Mouse (Mus musculus) erythroblast, embryonic 14.5 days (primary cell): ENCODE results near the gene S100a16. TPM values are rescaled to one million over a fixed set of nuclear protein-coding genes. Genes with fewer than 3 reads are reported as not detected.

Experiments used
- H3K27me3 ChIP-seq: 2 replicates; pipeline ENCODE4 v1.6.1; 2012; ENCODE audit warnings: inconsistent platforms; ENCODE audit not compliant: control insufficient read depth
- H3K36me3 ChIP-seq: 2 replicates; pipeline ENCODE4 v1.6.1; 2012; ENCODE audit warnings: mild to moderate bottlenecking, inconsistent platforms; ENCODE audit not compliant: control insufficient read depth
- H3K4me1 ChIP-seq: 2 replicates; pipeline ENCODE4 v1.6.1; 2012; ENCODE audit warnings: inconsistent platforms; ENCODE audit not compliant: control insufficient read depth
- H3K4me3 ChIP-seq: replicated peaks from 2 replicates; pipeline ENCODE3; 2012; ENCODE audit warnings: moderate library complexity, mild to moderate bottlenecking, inconsistent platforms
- H3K9me3 ChIP-seq: 2 replicates; pipeline ENCODE4 v1.6.1; 2012; ENCODE audit warnings: low read length, inconsistent platforms, mixed read lengths; ENCODE audit not compliant: control insufficient read depth
- GATA1 ChIP-seq: IDR thresholded peaks from 2 replicates; pipeline ENCODE4 v1.6.1; 2012; ENCODE audit warnings: low read length, inconsistent platforms, mixed read lengths
- TAL1 ChIP-seq: IDR thresholded peaks from 3 replicates; pipeline ENCODE4 v1.6.1; 2012; ENCODE audit warnings: low read length, inconsistent platforms, mixed read lengths
- polyA plus RNA-seq: library from polyadenylated mRNA; stranded (reverse); fragments of >175 nt; gene quantifications from 2 replicates; pipeline ENCODE4 v1.2.3, GENCODE M21; 2012

The S100a16 gene
- polyA plus RNA-seq, 1 experiment: 0.51 TPM

DNA sequence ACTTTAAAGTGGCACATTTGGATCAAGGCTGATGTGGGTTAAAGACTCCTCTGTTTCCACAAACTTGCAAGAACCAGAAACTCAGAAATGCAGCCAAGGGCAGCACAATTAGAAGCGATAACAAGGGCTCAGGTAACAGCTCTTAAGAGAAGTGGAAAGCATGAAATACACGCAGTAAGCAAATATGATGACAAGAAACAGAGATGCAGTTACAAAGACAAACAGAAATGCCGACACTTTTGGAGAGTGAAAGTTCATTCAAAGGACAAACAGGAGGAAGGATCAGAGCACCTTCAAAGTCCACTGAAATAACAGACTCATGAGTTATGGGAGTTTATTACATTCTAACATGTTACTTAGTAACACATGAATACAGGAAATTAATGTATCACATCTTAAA is 30.7 kb upstream of the S100a16 start:
- H3K4me3 ChIP-seq: no peak overlapping the region
- H3K36me3 ChIP-seq: peaks cover 70% of the 10 kb centered on the region
- H3K4me1 ChIP-seq: peaks cover 31% of the 10 kb centered on the region
- H3K9me3 ChIP-seq: no peaks in the 10 kb centered on the region
- TF ChIP-seq TAL1 (no peak), GATA1 (no peak)
- H3K27me3 ChIP-seq: no peaks in the 10 kb centered on the region

DNA sequence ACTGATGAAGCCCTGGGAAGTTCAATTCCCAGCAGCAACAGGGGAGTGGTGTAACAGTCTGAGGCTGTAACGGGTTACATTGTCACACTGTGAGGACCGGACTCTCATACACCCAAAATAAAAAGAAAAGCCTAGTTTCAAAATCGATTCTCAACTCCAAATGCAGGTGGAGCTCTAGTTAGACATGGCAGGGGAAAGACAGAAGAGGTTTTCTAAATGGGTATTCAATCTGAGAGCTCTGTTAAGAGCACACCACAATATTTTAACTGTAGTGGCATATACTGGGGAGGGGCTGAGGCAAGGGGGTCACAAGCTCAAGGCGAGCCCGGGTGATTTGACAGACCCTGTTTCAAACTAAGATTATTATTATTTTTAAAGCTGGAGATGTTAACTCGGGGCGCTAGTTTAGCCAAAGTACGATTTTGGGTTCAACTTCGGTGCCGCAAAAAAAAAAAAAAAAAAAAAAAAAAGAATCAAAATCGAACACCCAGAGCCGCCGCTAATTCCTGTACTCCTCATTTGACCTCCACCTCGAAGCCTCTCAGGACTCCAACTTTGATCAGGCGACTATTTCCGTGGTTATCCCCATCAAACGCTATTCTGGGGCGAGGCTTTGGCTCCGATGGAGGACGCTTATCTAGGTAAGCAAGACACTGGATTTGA is 28.6 kb upstream of the S100a16 start:
- no peak for TF ChIP-seq GATA1
- no peak for TF ChIP-seq TAL1
- Histone ChIP-seq H3K9me3 (no peaks in the 10 kb centered on the region), H3K36me3 (peaks cover 51% of the 10 kb centered on the region), H3K27me3 (peaks cover 5% of the 10 kb centered on the region), H3K4me1 (peaks cover 31% of the 10 kb centered on the region), H3K4me3 (peak overlapping the region; percentile 98)

DNA sequence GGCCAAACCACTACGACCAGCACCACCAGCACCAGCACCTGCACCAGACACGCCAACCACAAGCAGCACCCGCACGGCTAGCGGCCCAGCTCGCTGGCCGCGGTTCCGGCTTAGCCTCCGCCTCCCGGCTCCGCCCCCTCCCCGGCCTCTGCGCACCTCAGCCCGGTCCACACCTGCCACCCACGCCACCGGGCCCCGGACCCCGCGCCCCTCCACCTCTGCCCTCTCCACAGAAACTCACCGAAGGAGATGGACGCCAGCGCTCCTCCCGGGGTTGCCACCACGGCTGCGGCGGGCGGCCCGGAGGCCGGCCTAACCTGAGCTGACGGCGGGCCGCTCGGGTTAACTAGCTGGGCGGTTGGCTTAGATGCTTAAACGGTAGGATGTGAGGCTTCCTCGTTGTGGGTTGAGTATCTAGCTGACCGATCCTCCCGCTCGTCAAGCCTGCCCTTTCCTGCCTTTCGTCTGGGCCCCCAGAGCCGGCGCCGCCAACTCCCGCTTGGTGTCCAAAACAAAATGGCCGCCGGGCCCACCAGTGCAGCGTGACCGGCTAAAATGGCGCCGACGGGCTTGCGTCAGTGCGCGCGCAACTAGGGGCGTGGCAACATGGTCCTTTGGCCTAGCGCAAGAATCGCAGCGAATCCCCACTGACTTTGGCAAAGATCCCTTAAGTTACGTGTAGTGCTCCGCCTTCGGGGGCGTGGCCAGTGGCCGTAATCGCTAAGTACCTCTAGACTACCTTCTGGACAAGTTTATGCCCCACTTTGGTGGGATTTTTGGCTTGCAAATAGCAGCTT is 27.9 kb upstream of the S100a16 start, which contains the start of gene Chtop:
Chtop (minus strand) TSS at position 549 of the 797 bp plus-strand sequence.
- no peaks in the 10 kb centered on the region for H3K9me3 ChIP-seq
- TF ChIP-seq GATA1: no peak
- no peak for TF ChIP-seq TAL1
- H3K4me1 ChIP-seq: peaks cover 39% of the 10 kb centered on the region
- H3K4me3 ChIP-seq: peak within 1 kb of the TSS; percentile 98
- peaks cover 44% of the 10 kb centered on the region for H3K36me3 ChIP-seq
- peaks cover 12% of the 10 kb centered on the region for H3K27me3 ChIP-seq

DNA sequence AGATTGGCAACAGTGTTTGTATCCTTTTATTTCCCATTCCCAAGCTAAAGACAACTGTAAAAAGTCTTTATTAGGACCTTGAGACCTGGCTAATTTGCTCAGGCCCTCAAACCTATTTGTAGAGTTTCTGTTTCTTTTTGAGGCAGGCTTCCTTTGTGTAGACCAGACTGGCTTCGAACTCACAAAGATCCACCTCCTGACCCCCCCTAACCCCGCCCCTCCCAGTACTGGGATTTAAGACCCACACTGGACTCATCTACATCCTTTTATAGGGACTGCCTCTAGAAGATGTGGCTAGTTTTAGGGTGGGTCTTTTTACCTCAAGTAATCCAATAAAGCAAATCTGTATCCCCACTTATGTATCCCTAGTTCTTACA is 27.3 kb upstream of the S100a16 start:
- Histone ChIP-seq H3K9me3 (no peaks in the 10 kb centered on the region), H3K27me3 (peaks cover 12% of the 10 kb centered on the region), H3K4me3 (peak overlapping the region; percentile 98), H3K4me1 (peaks cover 44% of the 10 kb centered on the region), H3K36me3 (peaks cover 38% of the 10 kb centered on the region)
- no peak for TF ChIP-seq GATA1
- no peak for TF ChIP-seq TAL1

DNA sequence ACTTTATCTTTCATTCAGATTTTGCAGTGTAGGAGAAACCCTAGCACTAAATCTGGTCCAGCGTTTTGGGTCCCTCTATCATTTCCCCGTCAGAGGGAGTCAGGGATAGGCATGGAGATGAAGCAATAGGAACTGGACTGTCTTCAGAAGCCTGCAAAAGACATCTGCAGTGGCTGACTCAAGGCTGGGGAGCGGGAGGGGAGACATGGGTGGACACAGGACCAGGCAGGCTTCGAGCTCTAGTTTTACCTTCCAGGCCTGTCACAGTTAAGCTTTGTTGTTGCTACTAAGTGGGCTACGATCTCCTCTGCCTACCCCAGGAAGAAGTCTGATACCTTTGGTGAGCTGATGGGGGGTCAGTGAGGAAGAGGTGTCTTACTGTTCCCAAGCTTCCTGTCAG is 24.8 kb upstream of the S100a16 start:
- Histone ChIP-seq H3K36me3 (peaks cover 12% of the 10 kb centered on the region), H3K9me3 (no peaks in the 10 kb centered on the region), H3K27me3 (peaks cover 12% of the 10 kb centered on the region), H3K4me1 (peaks cover 44% of the 10 kb centered on the region), H3K4me3 (no peak overlapping the region)
- no peak for TF ChIP-seq GATA1
- no peak for TF ChIP-seq TAL1

DNA sequence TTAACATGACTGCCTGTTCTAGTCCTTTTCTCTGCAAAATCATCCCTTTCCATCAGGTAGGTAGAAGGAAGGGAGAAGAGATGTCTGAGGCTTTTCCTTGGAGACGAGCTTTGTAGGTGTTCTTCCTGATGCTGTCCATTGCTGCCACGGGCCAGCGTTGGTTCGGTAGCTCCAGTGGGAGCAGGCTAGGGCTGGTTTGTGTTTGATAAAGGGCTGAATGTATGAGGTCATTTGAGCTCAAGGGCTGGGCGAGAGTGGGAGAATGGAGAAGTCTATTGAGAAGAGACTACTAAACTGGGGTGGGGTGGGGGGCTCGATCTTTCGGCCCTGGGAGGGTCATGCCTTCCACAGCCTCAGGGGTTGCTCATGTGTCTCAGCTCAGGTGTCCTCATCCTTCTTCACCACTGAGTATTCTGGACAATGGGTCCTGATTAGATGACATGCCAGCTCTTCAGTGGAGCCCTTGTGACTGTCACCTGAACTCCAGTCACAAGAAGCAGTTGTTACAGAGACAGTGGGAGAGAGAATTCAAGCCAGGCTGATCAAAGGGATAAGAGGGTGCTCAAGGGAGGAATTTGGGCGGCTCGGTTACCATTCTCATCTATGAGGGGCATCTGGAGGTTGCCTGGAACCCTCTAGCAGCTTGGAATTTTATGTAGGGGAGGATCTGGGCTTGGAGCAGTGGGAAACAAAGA is 24.0 kb upstream of the S100a16 start:
- Histone ChIP-seq H3K27me3 (peaks cover 12% of the 10 kb centered on the region), H3K4me1 (peaks cover 36% of the 10 kb centered on the region), H3K36me3 (peaks cover 6% of the 10 kb centered on the region), H3K4me3 (no peak overlapping the region), H3K9me3 (no peaks in the 10 kb centered on the region)
- TF ChIP-seq TAL1: no peak
- no peak for TF ChIP-seq GATA1

DNA sequence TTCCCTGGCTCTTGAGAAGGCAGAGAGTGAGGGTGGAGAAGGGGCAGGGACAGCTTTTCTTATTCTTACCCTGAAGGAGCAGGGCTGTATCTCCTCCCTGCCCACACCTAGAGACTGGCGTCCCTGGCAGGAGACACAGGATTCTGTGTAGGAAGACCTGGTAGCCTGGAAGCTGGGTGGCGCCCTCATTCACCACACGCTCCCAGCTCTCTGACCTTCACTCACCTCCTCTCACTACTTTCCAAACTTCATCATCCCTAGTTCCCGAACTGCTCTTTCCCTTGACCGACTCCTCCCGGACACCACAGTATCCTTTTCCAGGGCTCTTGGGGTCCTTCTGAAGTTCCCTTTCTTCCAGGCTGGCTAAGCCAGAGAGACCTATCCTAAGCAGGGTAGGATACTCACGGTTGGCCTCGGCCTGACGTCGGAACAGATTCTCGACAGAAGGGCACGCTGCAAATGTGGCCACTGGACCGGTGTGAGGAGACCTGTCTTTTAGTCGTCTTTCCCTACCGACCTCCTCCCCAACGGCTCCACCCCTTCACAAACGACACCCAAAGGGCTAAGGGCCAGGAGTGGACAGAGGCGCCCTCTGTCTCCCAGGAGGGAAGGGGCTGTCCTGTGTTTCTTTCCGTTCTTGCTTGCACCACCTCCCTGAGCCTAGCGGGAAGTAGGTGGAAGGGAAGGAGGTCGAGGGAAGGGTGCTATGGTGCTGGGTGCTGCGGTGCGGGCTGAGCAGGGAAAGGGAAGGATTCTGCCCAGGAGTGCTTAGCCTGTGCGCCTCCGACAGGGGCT is 23.1 kb upstream of the S100a16 start, which contains the start of the genes S100a1 and S100a13:
S100a1 (minus strand) TSS at position 597 of the 795 bp plus-strand sequence.
S100a13 (plus strand) TSS at position 640 of the 795 bp plus-strand sequence.
- no peaks in the 10 kb centered on the region for H3K9me3 ChIP-seq
- no peak for TF ChIP-seq TAL1
- no peak for TF ChIP-seq GATA1
- peaks cover 12% of the 10 kb centered on the region for H3K27me3 ChIP-seq
- H3K36me3 ChIP-seq: peaks cover 6% of the 10 kb centered on the region
- H3K4me1 ChIP-seq: peaks cover 34% of the 10 kb centered on the region
- H3K4me3 ChIP-seq: peak within 1 kb of the TSS; percentile 63

DNA sequence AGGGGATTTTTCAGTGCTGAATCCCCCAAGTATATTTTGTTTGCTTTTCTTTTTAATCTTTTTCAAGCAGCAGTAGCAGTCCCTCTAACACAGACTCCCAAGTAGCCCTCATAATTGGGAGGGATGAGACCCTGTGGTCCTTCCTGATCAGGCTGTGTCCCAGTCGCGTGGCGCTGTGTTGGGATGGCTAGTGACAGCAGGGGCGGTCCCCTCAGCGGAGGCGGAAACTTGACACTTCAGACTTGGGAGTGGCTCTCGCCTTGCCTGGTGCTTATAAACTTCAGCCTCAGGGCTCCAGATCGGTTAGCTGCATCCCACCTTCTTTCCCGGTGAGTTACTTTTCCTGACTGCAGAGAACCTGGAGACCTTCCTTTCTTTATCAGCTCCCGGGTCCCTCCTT is 22.4 kb upstream of the S100a16 start:
- peaks cover 12% of the 10 kb centered on the region for H3K27me3 ChIP-seq
- no peaks in the 10 kb centered on the region for H3K9me3 ChIP-seq
- H3K4me1 ChIP-seq: peaks cover 30% of the 10 kb centered on the region
- H3K36me3 ChIP-seq: peaks cover 6% of the 10 kb centered on the region
- H3K4me3 ChIP-seq: peak overlapping the region; percentile 63
- TF ChIP-seq GATA1: no peak
- no peak for TF ChIP-seq TAL1
